Mouse (Mus musculus): ENCODE data around the gene Gm10715. TPM values are rescaled to one million over a fixed set of nuclear protein-coding genes. Genes with fewer than 3 reads are reported as not detected.
"Not testable (repeated sequence)": the region's sequence is repeated elsewhere in the genome, so short reads cannot be mapped to it uniquely, and the experiment has no call there.

The Gm10715 gene
- polyA plus RNA-seq (2012; ENCODE audit: insufficient read depth, low replicate concordance), result not detected in 2 replicates

DNA sequence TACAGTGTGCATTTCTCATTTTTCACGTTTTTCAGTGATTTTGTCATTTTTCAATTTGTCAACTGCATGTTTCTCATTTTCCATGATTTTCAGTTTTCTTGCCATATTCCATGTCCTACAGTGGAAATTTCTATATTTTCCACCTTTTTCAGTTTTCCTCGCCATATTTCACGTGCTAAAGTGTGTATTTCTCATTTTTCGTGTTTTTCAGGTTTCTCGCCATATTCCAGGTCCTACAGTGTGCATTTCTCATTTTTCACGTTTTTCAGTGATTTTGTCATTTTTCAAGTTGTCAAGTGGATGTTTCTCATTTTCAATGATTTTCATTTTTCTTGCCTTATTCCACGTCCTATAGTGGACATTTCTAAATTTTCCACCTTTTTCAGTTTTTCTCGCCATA is at the start of gene Gm10715:
Gene Gm10715 (plus strand): TSS at position 301 of the 400 bp plus-strand sequence.
- H3K9me3 ChIP-seq; H3K36me3 ChIP-seq (replicated peaks; ENCODE audit: low read length); H3K27me3 ChIP-seq (replicated peaks); H3K4me3 ChIP-seq (replicated peaks); H3K4me1 ChIP-seq: not testable (repeated sequence)

- H3K36me3 ChIP-seq (replicated peaks; ENCODE audit: low read length); H3K27me3 ChIP-seq (replicated peaks); H3K9me3 ChIP-seq; H3K4me3 ChIP-seq (replicated peaks); H3K4me1 ChIP-seq: not testable (repeated sequence)
These were observed 36.2 kb upstream of the Gm10715 start, which contains the start of gene Gm10722 for GRCm38 (mm10) chr9:3000445-3000972. Gene Gm10722, plus strand, starts transcription at chr9:3000922.

DNA sequence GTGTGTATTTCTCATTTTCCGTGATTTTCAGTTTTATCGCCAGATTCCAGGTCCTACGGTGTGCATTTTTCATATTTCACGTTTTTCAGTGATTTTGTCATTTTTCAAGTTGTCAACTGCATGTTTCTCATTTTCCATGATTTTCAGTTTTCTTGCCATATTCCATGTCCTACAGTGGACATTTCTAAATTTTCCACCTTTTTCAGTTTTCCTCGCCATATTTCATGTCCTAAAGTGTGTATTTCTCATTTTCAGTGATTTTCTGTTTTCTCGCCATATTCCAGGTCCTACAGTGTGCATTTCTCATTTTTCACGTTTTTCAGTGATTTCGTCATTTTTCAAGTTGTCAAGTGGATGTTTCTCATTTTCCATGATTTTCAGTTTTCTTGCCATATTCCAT is 35.7 kb upstream of the Gm10715 start:
- H3K9me3 ChIP-seq; H3K4me1 ChIP-seq; H3K36me3 ChIP-seq (replicated peaks; ENCODE audit: low read length); H3K4me3 ChIP-seq (replicated peaks); H3K27me3 ChIP-seq (replicated peaks): not testable (repeated sequence)

- TF ChIP-seq GATA1 (IDR thresholded peaks at IDR 0.05; ENCODE audit: borderline replicate concordance, low read length), result peak; percentile 38; the same call in 2 of the 3 replicates
- H3K27me3 ChIP-seq (replicated peaks); H3K4me3 ChIP-seq (replicated peaks); H3K9me3 ChIP-seq; H3K36me3 ChIP-seq (replicated peaks; ENCODE audit: low read length); H3K4me1 ChIP-seq: not testable (repeated sequence)
These were observed 34.6 kb upstream of the Gm10715 start for GRCm38 (mm10) chr9:3001948-3002659.

DNA sequence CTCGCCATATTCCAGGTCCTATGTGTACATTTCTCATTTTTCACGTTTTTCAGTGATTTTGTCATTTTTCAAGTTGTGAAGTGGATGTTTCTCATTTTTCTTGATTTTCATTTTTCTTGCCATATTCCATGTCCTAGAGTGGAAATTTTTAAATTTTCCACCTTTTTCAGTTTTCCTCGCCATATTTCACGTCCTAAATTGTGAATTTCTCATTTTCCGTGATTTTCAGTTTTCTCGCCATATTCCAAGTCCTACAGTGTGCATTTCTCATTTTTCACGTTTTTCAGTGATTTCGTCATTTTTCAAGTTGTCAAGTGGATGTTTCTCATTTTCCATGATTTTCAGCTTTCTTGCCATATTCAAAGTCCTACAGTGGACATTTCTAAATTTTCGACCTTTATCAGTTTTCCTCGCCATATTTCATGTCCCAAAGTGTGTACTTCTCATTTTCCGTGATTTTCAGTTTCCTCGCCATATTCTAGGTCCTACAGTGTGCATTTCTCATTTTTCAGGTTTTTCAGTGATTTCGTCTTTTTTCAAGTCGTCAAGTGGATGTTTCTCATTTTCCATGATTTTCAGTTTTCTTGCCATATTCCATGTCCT is 33.8 kb upstream of the Gm10715 start, which contains the start of gene Gm11168:
Gene Gm11168 (plus strand): TSS at position 553 of the 603 bp plus-strand sequence.
- not testable (repeated sequence) for H3K9me3 ChIP-seq; H3K27me3 ChIP-seq (replicated peaks); H3K36me3 ChIP-seq (replicated peaks; ENCODE audit: low read length); H3K4me1 ChIP-seq; H3K4me3 ChIP-seq (replicated peaks)

DNA sequence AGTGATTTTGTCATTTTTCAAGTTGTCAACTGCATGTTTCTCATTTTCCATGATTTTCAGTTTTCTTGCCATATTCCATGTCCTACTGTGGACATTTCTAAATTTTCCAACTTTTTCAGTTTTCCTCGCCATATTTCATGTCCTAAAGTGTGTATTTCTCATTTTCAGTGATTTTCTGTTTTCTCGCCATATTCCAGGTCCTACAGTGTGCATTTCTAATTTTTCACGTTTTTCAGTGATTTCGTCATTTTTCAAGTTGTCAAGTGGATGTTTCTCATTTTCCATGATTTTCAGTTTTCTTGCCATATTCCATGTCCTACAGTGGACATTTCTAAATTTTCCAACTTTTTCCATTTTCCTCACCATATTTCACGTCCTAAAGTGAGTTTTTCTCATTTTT is 30.5 kb upstream of the Gm10715 start:
- H3K36me3 ChIP-seq (replicated peaks; ENCODE audit: low read length); H3K4me1 ChIP-seq; H3K27me3 ChIP-seq (replicated peaks); H3K4me3 ChIP-seq (replicated peaks); H3K9me3 ChIP-seq: not testable (repeated sequence)

- not testable (repeated sequence) for H3K36me3 ChIP-seq (replicated peaks; ENCODE audit: low read length); H3K27me3 ChIP-seq (replicated peaks); H3K9me3 ChIP-seq
These were observed 30.0 kb upstream of the Gm10715 start for GRCm38 (mm10) chr9:3006636-3007035.

DNA sequence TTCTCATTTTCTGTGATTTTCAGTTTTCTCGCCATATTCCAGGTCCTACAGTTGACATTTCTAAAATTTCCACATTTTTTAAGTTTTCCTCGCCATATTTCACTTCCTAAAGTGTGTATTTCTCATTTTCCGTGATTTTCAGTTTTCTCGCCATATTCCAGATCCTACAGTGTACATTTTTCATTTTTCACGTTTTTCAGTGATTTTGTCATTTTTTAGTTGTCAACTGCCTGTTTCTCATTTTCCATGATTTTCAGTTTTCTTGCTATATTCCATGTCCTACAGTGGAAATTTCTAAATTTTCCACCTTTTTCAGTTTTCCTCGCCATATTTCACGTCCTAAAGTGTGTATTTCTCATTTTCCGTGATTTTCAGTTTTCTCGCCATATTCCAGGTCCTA is 29.4 kb upstream of the Gm10715 start:
- H3K4me3 ChIP-seq (replicated peaks); H3K36me3 ChIP-seq (replicated peaks; ENCODE audit: low read length); H3K9me3 ChIP-seq; H3K27me3 ChIP-seq (replicated peaks); H3K4me1 ChIP-seq: not testable (repeated sequence)

More at GRCm38 (mm10) chr9:3006636-3007035, 30.0 kb upstream of the Gm10715 start:
- H3K4me3 ChIP-seq (replicated peaks); H3K4me1 ChIP-seq: not testable (repeated sequence)

DNA sequence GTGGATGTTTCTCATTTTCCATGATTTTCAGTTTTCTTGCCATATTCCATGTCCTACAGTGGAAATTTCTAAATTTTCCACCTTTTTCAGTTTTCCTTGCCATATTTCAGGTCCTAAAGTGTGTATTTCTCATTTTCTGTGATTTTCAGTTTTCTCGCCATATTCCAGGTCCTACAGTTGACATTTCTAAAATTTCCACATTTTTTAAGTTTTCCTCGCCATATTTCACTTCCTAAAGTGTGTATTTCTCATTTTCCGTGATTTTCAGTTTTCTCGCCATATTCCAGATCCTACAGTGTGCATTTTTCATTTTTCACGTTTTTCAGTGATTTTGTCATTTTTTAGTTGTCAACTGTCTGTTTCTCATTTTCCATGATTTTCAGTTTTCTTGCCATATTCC is 27.3 kb upstream of the Gm10715 start:
- H3K27me3 ChIP-seq (replicated peaks); H3K4me3 ChIP-seq (replicated peaks); H3K4me1 ChIP-seq; H3K9me3 ChIP-seq; H3K36me3 ChIP-seq (replicated peaks; ENCODE audit: low read length): not testable (repeated sequence)

GRCm38 (mm10) chr9:3012054-3012621 is 24.5 kb upstream of the Gm10715 start:
- not testable (repeated sequence) for H3K4me3 ChIP-seq (replicated peaks); H3K36me3 ChIP-seq (replicated peaks; ENCODE audit: low read length); H3K27me3 ChIP-seq (replicated peaks); H3K4me1 ChIP-seq; H3K9me3 ChIP-seq

- H3K9me3 ChIP-seq; H3K36me3 ChIP-seq (replicated peaks; ENCODE audit: low read length); H3K27me3 ChIP-seq (replicated peaks); H3K4me1 ChIP-seq; H3K4me3 ChIP-seq (replicated peaks): not testable (repeated sequence)
These were observed 23.9 kb upstream of the Gm10715 start, which contains the start of gene Gm10721 for GRCm38 (mm10) chr9:3012733-3013279. Gene Gm10721, plus strand, starts transcription at chr9:3013140.

- not testable (repeated sequence) for H3K4me3 ChIP-seq (replicated peaks); H3K9me3 ChIP-seq
These were observed 21.3 kb upstream of the Gm10715 start, which contains the start of gene Gm10720 for GRCm38 (mm10) chr9:3015354-3015753. Gene Gm10720, plus strand, starts transcription at chr9:3015654.

GRCm38 (mm10) chr9:3015896-3016295 is 20.8 kb upstream of the Gm10715 start:
- not testable (repeated sequence) for H3K27me3 ChIP-seq (replicated peaks); H3K9me3 ChIP-seq; H3K4me3 ChIP-seq (replicated peaks); H3K36me3 ChIP-seq (replicated peaks; ENCODE audit: low read length); H3K4me1 ChIP-seq

More at GRCm38 (mm10) chr9:3015354-3015753, 21.3 kb upstream of the Gm10715 start, which contains the start of gene Gm10720:
- H3K27me3 ChIP-seq (replicated peaks); H3K36me3 ChIP-seq (replicated peaks; ENCODE audit: low read length); H3K4me1 ChIP-seq: not testable (repeated sequence)

GRCm38 (mm10) chr9:3017108-3017507 is 19.6 kb upstream of the Gm10715 start, which contains the start of gene Gm10719:
Gene Gm10719, plus strand, starts transcription at chr9:3017408.
- not testable (repeated sequence) for H3K4me1 ChIP-seq; H3K27me3 ChIP-seq (replicated peaks); H3K9me3 ChIP-seq; H3K4me3 ChIP-seq (replicated peaks); H3K36me3 ChIP-seq (replicated peaks; ENCODE audit: low read length)

- not testable (repeated sequence) for H3K27me3 ChIP-seq (replicated peaks); H3K4me1 ChIP-seq; H3K4me3 ChIP-seq (replicated peaks); H3K36me3 ChIP-seq (replicated peaks; ENCODE audit: low read length); H3K9me3 ChIP-seq
These were observed 17.7 kb upstream of the Gm10715 start for GRCm38 (mm10) chr9:3018944-3019343.

Data from megakaryocyte, embryonic 14.5 days (primary cell).